Mouse (Mus musculus): ENCODE results near the gene Rcl1.

Gene Rcl1

DNA sequence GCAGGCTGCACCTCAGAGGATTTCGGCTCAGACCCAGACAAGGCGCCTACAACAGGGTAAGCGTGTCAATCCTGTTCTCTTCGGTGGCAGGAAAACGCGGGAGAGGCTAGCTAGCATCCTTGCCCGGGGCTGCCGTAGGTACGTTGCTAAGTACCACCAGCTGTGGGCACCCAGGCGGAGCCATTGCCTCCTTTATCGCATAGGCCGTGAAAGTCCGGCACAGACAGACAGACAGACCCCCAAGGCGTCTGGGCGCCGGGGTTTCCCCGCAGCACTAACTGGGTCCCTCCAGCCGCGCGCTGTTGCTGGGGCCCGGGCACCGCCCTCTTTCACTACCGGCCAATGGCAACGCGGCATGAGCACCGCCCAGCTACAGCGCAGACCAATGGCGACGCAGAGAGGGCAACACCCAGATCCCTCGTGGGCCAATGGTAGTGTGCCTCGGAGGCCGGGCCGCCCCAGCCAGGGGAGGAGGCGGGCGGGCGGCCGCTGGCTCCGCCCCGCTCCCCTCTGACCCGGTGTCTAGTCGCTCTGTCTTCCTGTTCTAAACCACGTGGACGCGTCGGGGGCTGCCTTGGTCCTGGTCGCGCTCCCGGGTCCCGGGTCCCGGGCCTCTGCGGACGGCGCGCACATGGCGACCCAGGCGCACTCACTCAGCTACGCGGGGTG, at the start of gene Rcl1:
Rcl1 (plus strand) TSS at position 502 of the 669 bp plus-strand sequence.
- peak; percentile 92 for DNase-seq (ENCODE audit: low read depth)

DNA sequence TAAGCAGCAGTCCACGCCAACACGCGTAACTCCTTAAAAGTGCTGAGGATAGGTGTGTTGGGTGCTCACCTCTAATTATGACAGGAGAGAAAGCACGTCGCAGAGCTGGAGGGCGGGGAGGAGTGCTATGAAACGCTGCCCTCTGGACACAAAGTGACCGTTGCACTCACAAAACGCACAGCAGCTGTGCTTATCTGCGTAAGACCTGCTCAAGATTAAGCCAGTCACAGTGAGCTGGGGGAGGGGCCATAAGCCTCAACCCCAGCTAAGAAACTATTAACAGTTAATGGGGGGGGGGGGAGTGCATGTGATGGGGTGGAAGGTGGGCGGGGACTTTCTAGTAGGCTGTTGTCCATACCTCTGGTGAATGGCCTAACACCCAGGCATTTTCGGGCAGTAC, 48.4 kb upstream of the Rcl1 start:
- no peak for DNase-seq (ENCODE audit: low read depth)

DNA sequence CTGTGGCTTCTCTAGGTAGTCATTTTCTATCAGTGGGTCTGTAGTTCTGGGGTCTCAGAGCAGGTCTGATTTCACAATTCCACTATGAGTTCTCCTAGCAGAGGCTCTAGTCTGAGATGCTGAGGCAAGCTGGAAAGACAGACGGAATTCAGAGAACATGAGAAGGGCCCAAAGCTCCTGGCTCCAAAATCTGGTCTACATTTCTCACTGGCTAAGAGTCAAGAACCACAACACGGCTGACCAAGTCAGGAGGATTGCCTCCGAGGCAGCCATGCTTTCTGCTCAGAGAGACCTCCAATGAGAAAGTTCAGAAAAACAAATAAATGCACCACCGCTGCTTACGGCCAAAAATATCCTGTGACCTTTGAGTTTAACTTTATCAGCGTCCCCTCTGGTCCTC, 46.6 kb upstream of the Rcl1 start:
- DNase-seq (ENCODE audit: low read depth), result no peak

DNA sequence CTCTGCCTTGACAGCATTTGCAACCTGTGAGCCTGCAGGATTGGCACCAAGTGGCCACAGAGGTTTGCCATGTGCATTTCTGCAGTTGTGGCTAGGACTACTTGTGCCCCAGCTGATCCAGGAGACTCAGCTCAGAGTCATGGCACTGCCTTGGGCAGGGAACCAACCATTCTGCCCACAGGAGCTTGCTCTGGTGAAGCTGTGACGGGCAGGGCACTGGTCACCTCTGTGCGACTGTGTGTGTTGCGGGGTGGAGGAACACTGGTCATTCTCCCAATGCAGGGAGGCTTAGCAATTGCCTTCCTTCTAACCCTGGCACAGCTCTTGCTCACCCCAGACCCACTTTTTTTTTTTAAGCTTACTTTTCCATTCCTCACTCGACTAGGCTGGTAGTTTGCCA, 45.7 kb upstream of the Rcl1 start:
- DNase-seq (ENCODE audit: low read depth), result no peak

DNA sequence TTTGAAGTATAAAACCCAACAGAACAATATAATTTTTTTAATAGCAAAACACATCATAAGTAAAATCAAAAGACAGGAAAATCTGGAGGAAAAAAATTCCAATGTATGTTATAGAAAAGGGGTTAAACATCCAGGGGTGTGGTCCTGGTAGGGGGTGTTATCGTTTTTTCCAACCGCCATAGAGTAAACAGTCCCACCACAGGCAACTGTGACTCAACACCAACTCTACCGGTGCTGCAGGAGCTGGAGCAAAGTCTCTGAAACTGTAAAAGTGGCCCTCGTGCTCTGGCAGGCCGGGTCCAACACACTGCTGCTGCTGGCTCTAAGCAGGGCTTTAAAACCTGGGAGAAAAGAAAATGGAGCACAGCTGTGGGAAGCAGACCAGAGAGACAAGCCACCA, 42.4 kb upstream of the Rcl1 start:
- DNase-seq (ENCODE audit: low read depth), result no peak

DNA sequence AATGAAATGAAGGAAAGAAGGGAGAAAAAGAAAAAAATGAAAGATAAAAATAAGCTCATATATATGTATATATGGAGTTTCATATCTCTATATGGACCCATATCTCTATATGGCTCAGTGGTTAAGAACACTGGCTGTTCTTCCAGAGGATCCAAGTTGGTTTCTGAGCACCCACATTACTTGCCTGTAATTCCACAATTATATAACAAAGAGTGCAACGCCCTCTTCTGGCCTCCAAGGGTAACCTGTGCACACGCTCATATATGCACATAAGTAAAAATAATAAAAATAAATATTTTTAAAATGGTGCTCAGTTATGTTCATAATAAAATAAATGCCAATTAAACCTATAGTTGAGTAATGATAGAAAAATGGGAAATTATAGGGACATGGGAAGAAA, 41.5 kb upstream of the Rcl1 start:
- no peak for DNase-seq (ENCODE audit: low read depth)

DNA sequence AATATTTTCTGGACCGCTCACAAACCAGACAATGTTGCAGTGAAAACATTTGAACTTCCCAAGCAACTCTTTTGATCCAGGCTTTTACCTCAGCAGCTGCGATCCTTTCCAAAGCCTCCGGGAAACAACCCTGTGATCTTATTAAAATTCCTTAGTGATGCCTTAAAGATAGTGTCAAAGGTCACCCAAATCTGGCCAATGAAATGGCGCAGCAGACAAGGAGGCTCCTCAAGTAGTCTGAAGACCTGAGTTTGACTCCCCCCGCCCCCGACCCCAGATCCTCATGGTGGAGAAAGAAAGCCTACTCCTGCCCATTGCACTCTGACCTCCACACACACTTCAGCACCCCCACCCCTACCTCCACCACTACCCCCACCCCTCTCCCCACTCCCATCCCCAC, 40.9 kb upstream of the Rcl1 start:
- DNase-seq (ENCODE audit: low read depth), result no peak

DNA sequence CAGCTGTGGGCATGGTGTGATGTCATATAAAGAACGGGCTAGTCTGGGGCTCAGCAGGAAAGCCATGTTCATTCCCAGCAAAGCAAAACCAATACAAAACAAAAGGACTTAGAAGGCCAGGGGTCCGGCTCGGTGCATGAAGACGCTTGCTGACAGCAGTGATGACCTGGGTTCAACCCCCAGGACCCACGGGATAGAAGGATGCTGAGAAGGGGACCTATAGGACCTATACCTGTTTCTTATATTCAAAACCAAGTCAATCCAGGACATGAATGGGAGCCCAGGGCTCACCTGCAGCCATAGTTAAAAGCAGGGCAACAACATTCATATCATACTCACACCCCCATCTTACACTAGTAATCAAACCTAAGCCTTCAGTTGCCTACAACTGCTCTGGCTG, 38.2 kb upstream of the Rcl1 start:
- no peak for DNase-seq (ENCODE audit: low read depth)

DNA sequence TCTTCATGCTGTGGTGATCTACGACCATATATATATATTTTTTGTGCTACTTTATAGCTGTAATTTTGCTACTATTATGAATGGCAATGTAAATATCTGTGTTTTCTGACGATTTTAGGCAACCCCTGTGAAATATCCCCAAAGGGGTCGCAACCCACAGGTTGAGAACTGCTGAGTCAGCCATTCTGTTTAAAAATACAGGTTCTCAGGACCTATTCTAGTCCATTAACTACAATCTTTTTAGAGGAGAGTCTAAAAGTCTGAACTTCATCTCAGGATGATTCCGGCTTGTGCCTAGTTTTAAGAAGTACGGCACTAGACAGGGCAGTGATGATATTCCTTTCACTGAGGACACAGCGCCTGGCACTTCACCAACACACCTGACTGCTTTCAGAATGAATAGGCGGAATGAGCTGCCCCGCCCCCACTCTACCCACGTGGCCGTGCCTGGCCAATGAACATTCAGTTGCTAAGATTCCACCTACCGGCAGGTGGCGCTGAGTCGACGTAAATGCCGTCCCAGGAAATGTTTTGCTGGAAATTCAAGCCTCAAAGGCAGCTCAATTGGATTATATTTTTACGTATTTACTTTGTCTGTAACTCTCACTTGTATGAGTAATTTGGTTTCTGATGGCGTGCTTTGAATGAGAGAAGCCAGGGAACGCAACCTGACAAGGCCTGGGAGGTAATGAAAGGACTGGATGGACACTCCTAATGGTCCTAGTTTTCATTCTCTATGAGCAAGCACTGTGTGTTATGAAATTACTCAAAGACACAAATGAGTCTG, 37.4 kb upstream of the Rcl1 start:
- peak; percentile 93 for DNase-seq (ENCODE audit: low read depth)

DNA sequence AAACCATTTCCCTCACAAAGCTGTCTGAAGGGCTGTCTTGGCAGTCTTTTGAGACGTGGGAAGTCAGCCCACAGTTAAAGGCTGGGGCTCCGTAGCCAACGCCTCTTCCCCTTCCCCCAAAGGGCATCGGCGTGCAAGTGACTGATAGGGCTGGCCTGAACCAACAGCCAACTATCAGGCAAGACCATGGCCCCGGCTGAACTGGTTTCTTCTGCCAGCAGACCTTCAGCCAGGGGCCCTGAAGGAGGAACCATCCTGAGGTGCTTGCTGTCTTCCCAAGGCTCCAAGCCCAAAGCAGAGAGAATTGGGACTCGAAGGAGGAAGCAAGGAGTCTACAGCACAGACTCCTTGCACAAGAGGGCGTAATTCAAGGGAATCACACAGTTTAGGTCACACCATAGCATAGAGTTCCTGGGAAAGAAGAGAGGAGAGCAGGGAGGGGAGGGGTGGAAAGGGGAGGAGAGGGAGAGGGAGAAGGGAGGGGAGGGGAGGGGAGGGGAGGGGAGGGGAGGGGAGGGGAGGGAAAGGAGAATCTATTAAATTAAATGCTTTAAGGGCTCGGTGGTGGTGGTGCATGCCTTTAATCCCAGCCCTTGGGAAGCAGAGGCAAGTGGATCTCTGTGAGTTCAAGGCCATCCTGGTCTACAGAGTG, 36.6 kb upstream of the Rcl1 start:
- peak; percentile 88 for DNase-seq (ENCODE audit: low read depth)

DNA sequence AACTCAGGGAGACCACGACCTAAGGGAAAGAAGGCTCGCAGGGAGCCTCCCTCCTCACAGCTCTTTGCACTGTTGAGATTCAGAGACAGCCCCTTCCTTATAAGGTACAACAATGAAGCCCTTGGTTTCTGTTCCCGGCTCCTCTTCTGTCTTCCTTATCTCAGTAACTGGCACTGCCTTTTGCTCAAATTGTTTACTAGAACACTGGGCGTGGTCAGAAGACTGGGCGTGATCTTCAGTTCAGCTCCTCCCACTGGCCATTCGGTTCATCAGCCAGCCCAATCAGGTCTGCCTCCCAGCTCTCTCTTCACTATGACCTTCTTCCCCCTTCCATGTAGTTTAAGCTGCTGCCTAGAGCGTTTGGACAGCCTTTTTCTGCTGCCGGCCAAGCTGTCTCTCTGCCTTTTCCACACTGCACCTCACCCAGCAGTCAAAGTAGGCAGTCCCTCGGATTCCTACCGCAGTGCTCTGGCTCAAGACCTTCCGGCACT, 34.1 kb upstream of the Rcl1 start:
- DNase-seq (ENCODE audit: low read depth), result peak; percentile 96

DNA sequence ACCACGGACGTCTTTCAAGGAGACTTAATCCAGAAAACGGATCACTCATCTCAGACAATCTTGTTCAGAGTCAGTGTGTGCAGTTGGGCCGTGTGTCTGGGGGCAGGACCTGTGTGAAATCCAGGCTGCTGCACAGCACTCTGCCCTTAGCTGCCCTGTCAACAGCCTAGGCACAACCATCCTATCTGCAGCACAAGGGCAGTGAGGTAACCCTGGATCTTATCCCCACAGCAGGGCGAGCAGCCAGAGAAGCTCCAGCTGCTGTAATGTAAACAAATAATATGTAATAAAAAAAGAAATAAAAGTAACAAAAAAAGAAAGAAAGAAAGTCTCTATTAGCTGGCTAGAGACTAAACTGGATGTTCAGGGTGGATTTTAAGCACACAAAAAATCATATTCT, 32.0 kb upstream of the Rcl1 start:
- no peak for DNase-seq (ENCODE audit: low read depth)

DNA sequence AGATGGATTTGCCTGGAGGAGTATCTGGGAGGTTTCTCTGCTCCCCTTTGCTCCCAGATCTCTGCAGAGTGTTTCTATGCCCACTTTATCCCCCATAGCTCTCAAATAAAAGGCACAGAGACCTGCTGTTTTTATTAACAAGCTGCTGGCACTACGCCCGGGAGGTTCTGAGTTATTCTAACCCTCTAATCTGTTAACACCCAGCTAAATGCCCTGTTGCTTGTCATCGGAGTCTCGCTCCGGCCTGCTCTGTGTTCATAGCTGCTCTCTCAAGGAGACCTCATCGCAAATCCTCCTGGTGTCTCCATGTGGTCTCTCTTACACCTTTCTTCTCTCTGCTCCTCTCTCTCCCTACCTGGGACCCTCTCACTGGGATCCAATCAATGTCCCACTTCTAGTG, 26.4 kb upstream of the Rcl1 start:
- DNase-seq (ENCODE audit: low read depth), result no peak

DNA sequence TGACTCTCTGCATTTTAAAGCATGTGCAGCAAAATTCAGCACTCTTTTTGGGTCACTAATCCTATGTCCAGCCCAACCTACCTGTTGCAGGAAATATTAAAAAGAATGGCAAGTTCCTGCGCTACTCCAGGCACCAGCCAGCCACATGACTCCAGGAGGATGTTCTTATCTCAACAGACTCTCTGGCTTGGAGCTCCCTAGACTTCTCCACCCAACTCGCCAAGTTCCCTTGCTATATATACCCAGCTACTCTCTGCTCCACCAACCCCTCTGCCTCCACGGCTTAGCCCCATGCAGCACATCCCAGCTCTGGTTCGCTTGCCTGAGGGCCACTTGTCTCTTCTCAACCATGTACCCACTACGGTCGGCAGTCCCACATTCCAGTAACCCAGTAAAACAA, 12.5 kb upstream of the Rcl1 start:
- DNase-seq (ENCODE audit: low read depth), result no peak

DNA sequence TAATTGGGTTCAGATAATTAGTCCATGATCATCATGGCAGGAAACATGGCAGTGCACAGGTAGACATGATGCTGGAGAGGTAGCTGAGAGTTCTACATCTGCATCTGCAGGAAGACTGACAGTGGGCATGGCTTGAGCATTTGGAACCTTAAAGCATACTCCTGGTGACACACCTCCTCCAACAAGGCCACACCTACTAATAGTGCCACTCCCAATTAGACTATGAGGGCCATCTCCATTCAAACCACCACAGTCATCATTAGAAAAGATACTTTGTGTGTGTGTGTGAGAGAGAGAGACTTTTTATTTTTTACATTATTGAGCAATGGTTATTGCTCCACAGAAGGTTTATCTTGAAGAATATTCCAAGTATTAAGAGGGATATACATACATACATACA, 9.0 kb upstream of the Rcl1 start:
- no peak for DNase-seq (ENCODE audit: low read depth)

DNA sequence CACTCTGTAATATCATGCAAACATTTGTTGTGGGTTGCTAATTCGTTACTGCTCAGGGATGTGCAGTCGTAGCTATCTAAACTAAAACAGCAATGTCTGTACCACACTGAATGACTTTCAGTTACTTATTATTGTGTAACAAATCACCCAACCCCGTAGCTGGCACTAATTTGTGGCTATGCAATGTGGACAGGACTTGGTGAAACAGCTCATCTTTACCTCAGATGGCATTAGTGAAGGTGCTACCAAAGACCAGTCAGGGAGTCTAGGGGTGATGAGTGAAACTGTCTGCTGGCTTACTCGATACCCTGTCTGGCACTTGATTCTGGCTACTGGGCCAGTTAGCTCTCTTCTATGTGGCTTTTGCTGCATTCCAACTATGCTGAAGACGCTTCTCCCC, 2.1 kb upstream of the Rcl1 start:
- no peak for DNase-seq (ENCODE audit: low read depth)

DNA sequence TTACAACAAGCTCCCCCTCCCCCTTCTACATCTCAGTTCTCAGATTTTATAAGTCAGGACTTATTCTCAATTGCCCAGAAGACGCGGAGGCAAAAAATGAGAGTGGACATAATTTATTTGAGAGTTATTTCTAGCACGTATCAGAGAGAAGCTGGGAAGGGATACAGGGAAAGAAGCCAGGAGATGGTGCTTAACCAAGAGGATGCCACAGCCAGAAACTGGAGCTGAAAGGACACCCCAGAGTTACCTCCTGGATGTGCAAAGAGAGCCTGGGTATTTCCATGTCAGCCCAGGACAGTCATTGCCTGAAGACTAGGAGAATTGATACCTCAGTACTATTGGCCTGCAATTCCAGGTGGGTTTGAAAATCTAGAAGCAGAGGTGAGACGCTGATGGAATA, 1.6 kb upstream of the Rcl1 start:
- DNase-seq (ENCODE audit: low read depth), result no peak

DNA sequence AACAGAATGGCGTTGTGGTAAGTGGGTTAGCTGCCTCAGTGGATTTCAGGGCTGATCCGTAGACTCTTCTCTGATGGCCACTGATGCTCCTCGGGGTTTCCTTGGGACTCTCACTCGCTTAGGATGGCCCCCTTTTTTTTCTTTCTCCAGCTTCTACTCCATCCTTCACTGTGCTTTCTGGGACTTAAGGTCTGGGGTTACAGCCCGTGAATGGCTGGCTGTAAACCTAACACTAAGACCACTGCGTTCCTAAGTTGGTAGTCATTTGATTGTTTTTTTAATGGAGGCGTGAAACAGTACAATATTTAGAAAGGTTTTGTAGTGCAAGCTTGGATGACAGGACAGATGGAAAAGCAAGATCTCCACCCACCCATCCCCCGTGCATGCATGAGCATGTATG, 914 bp upstream of the Rcl1 start:
- no peak for DNase-seq (ENCODE audit: low read depth)

DNA sequence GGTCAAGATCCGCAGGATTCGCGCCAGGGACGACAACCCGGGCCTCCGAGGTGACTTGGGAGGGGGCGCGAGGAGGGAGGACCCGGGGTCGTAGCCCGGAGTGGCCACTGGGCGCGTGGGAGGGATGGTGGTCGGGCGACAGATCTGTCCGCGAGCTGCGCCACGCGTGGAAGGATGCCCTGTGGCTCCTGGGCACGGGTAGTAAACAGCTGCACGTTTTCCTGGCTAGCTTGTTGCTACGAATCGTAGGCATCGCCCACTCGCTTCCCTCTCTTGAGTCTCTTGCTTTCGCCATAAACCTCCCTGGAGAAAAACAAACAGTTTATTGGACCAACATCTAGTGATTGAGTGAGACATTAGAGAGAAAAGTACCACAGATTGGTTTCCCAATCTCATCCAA, 416 bp downstream of the Rcl1 start:
- DNase-seq (ENCODE audit: low read depth), result peak; percentile 27

DNA sequence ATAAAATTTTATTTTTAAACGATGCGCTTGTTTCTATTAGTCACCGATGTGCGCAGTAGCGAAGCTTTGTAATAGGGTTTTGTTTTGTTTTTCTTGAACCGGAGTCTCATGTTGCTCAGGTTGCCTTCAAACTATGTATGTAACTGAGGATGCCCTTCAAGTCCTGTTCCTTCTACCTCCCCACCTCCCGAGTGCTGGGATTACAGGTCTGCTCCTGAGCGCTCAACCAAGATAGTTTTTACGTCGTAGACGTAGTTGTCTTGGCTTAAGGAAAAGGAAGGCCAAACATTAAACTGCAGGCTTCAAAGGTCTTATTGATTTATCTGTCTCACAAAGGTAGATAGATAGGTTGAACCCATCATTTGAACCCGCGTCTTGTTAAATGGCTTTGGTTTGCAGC, 923 bp downstream of the Rcl1 start:
- peak; percentile 19 for DNase-seq (ENCODE audit: low read depth)

DNA sequence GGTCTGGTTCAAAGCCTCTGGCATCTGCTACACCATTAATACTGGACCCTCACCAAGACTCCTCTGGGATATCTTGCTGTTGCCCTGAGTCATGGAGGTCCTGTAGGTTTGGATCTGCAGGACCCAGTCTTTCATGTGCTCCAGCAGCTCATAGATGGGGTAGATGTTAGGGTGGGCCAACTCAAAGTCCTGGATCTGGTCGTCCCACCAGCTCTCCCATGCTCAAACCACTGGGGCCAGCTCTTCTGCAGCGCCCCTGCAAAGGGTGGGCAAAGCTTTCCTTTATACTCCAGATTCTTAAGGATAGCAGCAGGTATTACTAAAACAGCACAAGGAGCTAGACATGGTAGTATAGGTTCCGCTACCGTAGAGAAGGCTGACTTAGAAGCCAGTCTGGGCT, 4.6 kb downstream of the Rcl1 start:
- DNase-seq (ENCODE audit: low read depth), result no peak

DNA sequence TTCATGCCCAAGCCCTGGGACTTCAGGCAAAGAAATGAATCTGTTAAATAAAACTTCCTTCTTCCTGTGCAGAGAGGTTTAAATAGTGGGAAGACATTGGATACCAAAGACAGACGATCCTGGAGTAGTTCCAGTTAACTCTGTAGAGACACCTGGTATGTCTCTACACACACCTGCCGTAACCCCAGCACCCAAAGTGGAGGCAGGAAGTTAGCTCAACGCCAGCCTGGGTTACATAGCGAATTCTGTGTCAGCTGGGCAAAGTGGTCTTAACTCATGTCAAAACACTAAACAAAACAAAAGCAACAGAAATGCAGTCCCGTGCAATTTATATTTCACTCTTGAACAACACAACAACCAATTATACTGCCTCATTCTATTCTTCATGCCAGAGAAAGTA, 5.1 kb downstream of the Rcl1 start:
- DNase-seq (ENCODE audit: low read depth), result no peak

DNA sequence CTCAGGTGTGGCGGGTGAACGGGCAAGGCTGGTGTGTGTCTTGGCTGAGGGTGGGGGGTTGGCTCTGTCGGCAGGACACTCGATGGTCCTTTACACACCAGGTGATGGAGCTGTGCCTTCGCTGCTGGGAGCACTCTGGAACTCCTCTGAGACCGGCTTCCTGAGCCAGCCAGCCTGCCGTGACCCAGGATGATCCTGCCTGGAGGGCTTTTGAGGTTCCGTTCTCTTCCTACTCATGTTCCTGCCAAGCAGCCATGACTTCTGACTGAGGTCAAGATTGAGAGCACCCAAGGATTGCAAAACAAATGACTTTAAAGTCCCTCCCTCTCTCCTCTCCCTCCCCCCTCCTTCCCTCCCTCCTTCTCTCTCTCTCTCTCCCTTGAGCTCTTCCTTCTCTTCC, 11.5 kb downstream of the Rcl1 start:
- no peak for DNase-seq (ENCODE audit: low read depth)
